Comparison of ENCODE assay signal across 8 mouse cellular contexts in genomic region chr12:16589204-16589949, GRCm38 (mm10). TPM values are rescaled to one million over a fixed set of nuclear protein-coding genes. Genes with fewer than 3 reads are reported as not detected.
DNase-seq lines count a peak whose midpoint lies in the region; ATAC-seq and TF ChIP-seq lines count a peak whose summit lies in the region.

No protein-coding gene starts in this region.

- H3K9me3 ChIP-seq in G1E (replicated peaks), result no peaks in the 10 kb centered on the region
- no peaks in the 10 kb centered on the region for H3K9me3 ChIP-seq in forebrain, postnatal 0 days (ENCODE audit: low read length)
- H3K9me3 ChIP-seq in lung, embryonic 16.5 days (ENCODE audit: control insufficient read depth, low read length), result no peaks in the 10 kb centered on the region

- H3K4me2 ChIP-seq in forebrain, postnatal 0 days (ENCODE audit: low read depth), result peak overlapping the region; percentile 76
- peak overlapping the region; percentile 89 for H3K4me2 ChIP-seq in lung, embryonic 16.5 days (ENCODE audit: low read depth, low read length)

- no peaks in the 10 kb centered on the region; the same call in 1 of the 2 replicates for H3K27me3 ChIP-seq in G1E (ENCODE audit: insufficient read depth, low read length)
- no peaks in the 10 kb centered on the region for H3K27me3 ChIP-seq in forebrain, postnatal 0 days (ENCODE audit: insufficient read depth, low read length)
- H3K27me3 ChIP-seq in lung, embryonic 16.5 days (ENCODE audit: control insufficient read depth, insufficient read depth, low read depth, low read length), result no peaks in the 10 kb centered on the region

- peak overlapping the region; percentile 95 for H3K9ac ChIP-seq in forebrain, postnatal 0 days
- H3K9ac ChIP-seq in lung, embryonic 16.5 days (ENCODE audit: low read length), result peak overlapping the region; percentile 82

- peak overlapping the region; percentile 87 for H3K27ac ChIP-seq in forebrain, postnatal 0 days (ENCODE audit: low read depth, low read length)
- peak overlapping the region; percentile 62 for H3K27ac ChIP-seq in lung, embryonic 16.5 days (ENCODE audit: low read length)

- peak; percentile 86 for DNase-seq in G1E (ENCODE audit: low spot score)
- peak; percentile 92 to 95 for DNase-seq in cerebellum, adult 18-20 months
- peak; percentile 96 for DNase-seq in forebrain, postnatal 0 days
- peak; percentile 67 for DNase-seq in layer of hippocampus, adult 9-10 months (ENCODE audit: low spot score)
- DNase-seq in ovary, postnatal 10 days (ENCODE audit: low spot score), result peak; percentile 81
- peak; percentile 91 to 96 for DNase-seq in thymus, postnatal 10 days (ENCODE audit: low spot score in 2 of 2)

- peak overlapping the region; percentile 76 for H3K4me3 ChIP-seq in G1E (ENCODE audit: low read depth, low read length)
- peak overlapping the region; percentile 91 for H3K4me3 ChIP-seq in forebrain, postnatal 0 days (ENCODE audit: low read depth, low read length)
- H3K4me3 ChIP-seq in lung, embryonic 16.5 days (ENCODE audit: low read length), result peak overlapping the region; percentile 79

- WGBS in forebrain, postnatal 0 days, result 2% methylated on average over 36 of the region's 36 CpGs
- WGBS in lung, embryonic 16.5 days, result under 1% methylated on average over 35 of the region's 36 CpGs

- peak; percentile 54 for ATAC-seq in G1E (ENCODE audit: extremely low read depth, insufficient number of reproducible peaks, low FRiP score, poor library complexity, severe bottlenecking)
- ATAC-seq in forebrain, postnatal 0 days, result peak; percentile 94
- peak; percentile 62 to 73 for ATAC-seq in hematopoietic stem cell, adult 5-6 weeks (replicated peaks in 1 of 2; ENCODE audit: insufficient read depth in 1 of 2, low FRiP score in 2 of 2, low TSS enrichment in 1 of 2, low read depth in 1 of 2, poor library complexity in 2 of 2, severe bottlenecking in 2 of 2)
- ATAC-seq in lung, embryonic 16.5 days (ENCODE audit: low read depth), result peak; percentile 87

- peaks cover 75% of the 10 kb centered on the region for H3K4me1 ChIP-seq in G1E (ENCODE audit: insufficient read depth, low read depth, low read length)
- H3K4me1 ChIP-seq in forebrain, postnatal 0 days (ENCODE audit: insufficient read depth), result peaks cover 13% of the 10 kb centered on the region
- H3K4me1 ChIP-seq in lung, embryonic 16.5 days (replicated peaks; ENCODE audit: control insufficient read depth, insufficient read depth, low read length), result peaks cover 26% of the 10 kb centered on the region

- H3K36me3 ChIP-seq in G1E (replicated peaks), result peaks cover 23% of the 10 kb centered on the region
- H3K36me3 ChIP-seq in forebrain, postnatal 0 days (ENCODE audit: insufficient read depth), result no peaks in the 10 kb centered on the region
- no peaks in the 10 kb centered on the region for H3K36me3 ChIP-seq in lung, embryonic 16.5 days (ENCODE audit: control insufficient read depth, insufficient read depth, low read length)

- no peak for TF ChIP-seq CTCF in G1E (IDR thresholded peaks at IDR 0.05; ENCODE audit: low read depth, low read length)
- no peak for TF ChIP-seq CTCF in forebrain, postnatal 0 days (IDR thresholded peaks at IDR 0.05; ENCODE audit: low read depth)

RNA-seq across cellular contexts. Expression of gene Lpin1, which starts 21.4 kb away (rescaled TPM):
- total RNA-seq in G1E (2014; fragmentation: Nextera tagmentation) (23.1 and 25.9 TPM in 2 replicates), G1E (2017) (19.2 and 19.6 TPM in 2 replicates)
- 9.8 and 14.1 TPM in 2 replicates for polyA plus RNA-seq in G1E (2012)
- total RNA-seq in forebrain, postnatal 0 days (2014; rRNA removed), result 14.5 and 15.4 TPM in 2 replicates
- 5.5 and 8.4 TPM in 2 replicates for polyA plus RNA-seq in forebrain, postnatal 0 days (2015; fragmentation: Nextera tagmentation; extraction: Ambion mirVana)
- total RNA-seq in hematopoietic stem cell, adult 5-6 weeks (2017), result 14.9 and 19.6 TPM in 2 replicates
- polyA plus RNA-seq in lung, embryonic 16.5 days (2015; fragmentation: Nextera tagmentation; extraction: Ambion mirVana), result 8.1 and 9.3 TPM in 2 replicates

Comparison
In these comparisons a context has a peak if more than half of its experiments do, and no peak if none do; other contexts are left out.
1. Peak in every context shown above with its lines: DNase-seq, ATAC-seq, H3K4me3 ChIP-seq and H3K27ac ChIP-seq.